Mouse (Mus musculus) heart, adult 2 months (tissue): ENCODE measurements around the gene Fhl2. TPM values are rescaled to one million over a fixed set of nuclear protein-coding genes. Genes with fewer than 3 reads are reported as not detected.

Source experiments
- DNase-seq, 2 experiments: peaks; one replicate each; pipeline ENCODE4 v3.0.0; 2021
- H3K27ac ChIP-seq: fragments of 200-600 bp; 2 replicates; pipeline ENCODE4 v1.8.1; 2022
- H3K27me3 ChIP-seq: fragments of 200-500 bp; 2 replicates; pipeline ENCODE4 v1.6.1; 2012; ENCODE audit warnings: mild to moderate bottlenecking, low read length, inconsistent platforms, mixed read lengths; ENCODE audit not compliant: control insufficient read depth, insufficient read depth
- H3K36me3 ChIP-seq: fragments of 200-500 bp; 2 replicates; pipeline ENCODE4 v1.6.1; 2012; ENCODE audit warnings: low read length, inconsistent platforms; ENCODE audit not compliant: control insufficient read depth, insufficient read depth
- H3K4me1 ChIP-seq: fragments of 200-500 bp; 2 replicates; pipeline ENCODE4 v1.6.1; 2011; ENCODE audit warnings: low read length; ENCODE audit not compliant: control insufficient read depth, insufficient read depth
- H3K4me3 ChIP-seq: fragments of 200-600 bp; 2 replicates; pipeline ENCODE4 v1.8.1; 2022
- H3K79me2 ChIP-seq: fragments of 200-500 bp; replicated peaks from 2 replicates; pipeline ENCODE4 v1.6.1; 2012; ENCODE audit warnings: mild to moderate bottlenecking, inconsistent platforms, low read length, moderate library complexity, mixed read lengths; ENCODE audit not compliant: control insufficient read depth, insufficient read depth
- H3K9ac ChIP-seq: fragments of 200-500 bp; 2 replicates; pipeline ENCODE4 v1.6.1; 2012; ENCODE audit warnings: low read depth, mild to moderate bottlenecking, control low read depth, inconsistent platforms, low read length, mixed read lengths
- CTCF ChIP-seq: fragments of 200-600 bp; IDR thresholded peaks from 2 replicates; pipeline ENCODE4 v1.8.1; 2022; ENCODE audit warnings: antibody characterized with exemption, mild to moderate bottlenecking, moderate library complexity
- EP300 ChIP-seq: fragments of 200-500 bp; IDR thresholded peaks from 2 replicates; pipeline ENCODE4 v1.6.1; 2011; ENCODE audit warnings: low read depth, low read length, control low read depth; ENCODE audit not compliant: insufficient read depth
- POLR2A ChIP-seq: fragments of 200-500 bp; IDR thresholded peaks from 2 replicates; pipeline ENCODE4 v1.6.1; 2011; ENCODE audit warnings: mild to moderate bottlenecking, low read depth, low read length, control low read depth; ENCODE audit not compliant: insufficient read depth
- WGBS: fragments of 180-500 bp; shearing (Covaris S2); methylation state at CpG from one replicate; pipeline ENCODE4 v1.1.7; 2018; 5-methylcytosine and 5-hydroxymethylcytosine counted together
- intact Hi-C: fragments of 180-260 bp; cut with DNase I; formaldehyde crosslinking; loops from one replicate; pipeline ENCODE4 v1.15.1; 2025
- polyA plus RNA-seq: library from polyadenylated mRNA; depleted of rRNA; stranded (reverse); fragments of >200 nt; gene quantifications from 2 replicates; pipeline ENCODE4 v1.2.3, GENCODE M21; 2012
- total RNA-seq, 2 experiments: library from RNA; stranded (reverse); gene quantifications; 2 replicates each; pipeline ENCODE4 v1.2.3; 2021

Gene Fhl2
- total and polyA plus RNA-seq, 3 experiments, result 1,721 to 1,853 (median 1,764) TPM

GRCm38 (mm10) chr1:43173283-43174226, 23.2 kb downstream of the Fhl2 start:
- Histone ChIP-seq H3K36me3 (peaks cover 65% of the 10 kb centered on the region), H3K9ac (peak overlapping the region; percentile 46), H3K4me1 (peaks cover 12% of the 10 kb centered on the region), H3K27ac (peak overlapping the region; percentile 10), H3K27me3 (no peaks in the 10 kb centered on the region), H3K4me3 (no peak overlapping the region), H3K79me2 (no peaks in the 10 kb centered on the region; the same call in 1 of the 2 replicates)
- intact Hi-C loops, result no loop called here
- whole genome bisulfite sequencing, result 27% methylated on average over 7 of the region's 7 CpGs
- TF ChIP-seq EP300 (peak; percentile 81), CTCF (no peak), POLR2A (0 out of 2 replicates have a peak, but pooled peaks have one; percentile 44)
- DNase-seq, result no peak

DNA sequence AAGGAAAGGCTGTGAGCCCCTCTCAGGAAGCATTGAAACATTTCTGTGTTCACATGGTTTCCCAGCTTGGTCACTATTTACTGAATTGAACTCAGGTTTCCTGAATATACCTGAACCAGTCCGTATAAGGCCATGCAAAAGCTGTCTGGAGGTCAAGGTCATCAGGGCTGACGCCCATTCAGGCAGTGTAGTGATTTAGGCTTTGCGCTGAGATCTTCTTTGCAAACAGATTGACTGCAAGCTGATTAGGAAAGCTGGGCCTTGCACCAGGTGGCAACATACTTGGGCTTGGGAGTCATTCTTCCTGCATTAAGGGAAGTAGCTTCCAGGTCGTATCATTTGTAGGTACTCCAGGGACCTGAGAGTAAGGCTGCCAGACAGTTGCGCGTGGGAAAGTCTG, 25.0 kb downstream of the Fhl2 start:
- Histone ChIP-seq H3K27me3 (no peaks in the 10 kb centered on the region), H3K27ac (peak overlapping the region; percentile 43; the same call in 1 of the 2 replicates), H3K79me2 (no peaks in the 10 kb centered on the region), H3K4me1 (peaks cover 10% of the 10 kb centered on the region), H3K4me3 (no peak overlapping the region), H3K36me3 (peaks cover 54% of the 10 kb centered on the region), H3K9ac (no peak overlapping the region)
- TF ChIP-seq POLR2A (0 out of 2 replicates have a peak, but pooled peaks have one; percentile 8), CTCF (no peak), EP300 (peak; percentile 52)
- intact Hi-C loops, result no loop called here
- WGBS, result 48% methylated on average over 6 of the region's 6 CpGs
- no peak for DNase-seq

DNA sequence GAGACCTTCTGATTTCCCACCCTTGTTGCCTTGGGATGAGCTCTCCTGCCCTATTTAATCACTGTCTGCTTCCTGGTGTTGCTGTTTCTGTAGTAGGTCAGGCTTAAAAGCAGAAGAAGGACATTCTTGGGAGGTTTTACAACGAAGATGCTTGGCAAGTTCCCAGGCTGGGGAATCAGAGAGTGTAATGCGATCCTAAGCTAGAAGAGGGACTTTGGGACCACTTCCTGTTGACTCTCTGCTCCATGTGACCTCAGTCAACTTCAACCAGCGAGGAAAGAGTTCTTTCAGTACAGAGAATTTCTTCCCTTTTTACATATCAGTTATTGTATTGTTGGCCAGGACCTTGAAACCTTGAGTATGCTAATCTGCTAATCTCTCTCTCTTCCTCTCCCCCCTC, 25.7 kb downstream of the Fhl2 start:
- no peak overlapping the region for H3K9ac ChIP-seq
- intact Hi-C loops, result no loop called here
- TF ChIP-seq EP300, result no peak
- no peak for TF ChIP-seq CTCF
- TF ChIP-seq POLR2A, result peak; percentile 14; the same call in 1 of the 2 replicates

DNA sequence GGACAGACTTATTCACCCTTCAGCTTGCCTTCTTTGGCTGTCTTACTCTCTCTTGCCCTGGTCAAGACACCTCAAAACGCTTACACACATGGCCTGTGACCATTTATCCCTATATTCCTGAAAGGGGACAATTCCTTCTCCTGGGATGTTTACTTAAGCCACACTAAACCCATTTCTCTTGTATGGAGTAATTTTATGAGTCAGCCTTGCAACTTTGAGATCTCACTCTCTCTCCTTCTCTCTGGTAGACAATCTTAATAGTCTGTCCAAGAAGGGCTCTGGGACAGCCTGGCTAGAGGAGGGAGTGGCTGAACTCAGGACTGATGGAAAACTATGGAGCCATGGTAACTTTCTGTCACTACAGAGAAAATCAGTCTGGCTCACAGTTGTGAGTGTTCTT, 27.1 kb downstream of the Fhl2 start:
- Histone ChIP-seq H3K4me1 (peaks cover 10% of the 10 kb centered on the region), H3K9ac (peak overlapping the region; percentile 34; the same call in 1 of the 2 replicates), H3K27ac (peak overlapping the region; percentile 44), H3K27me3 (no peaks in the 10 kb centered on the region), H3K79me2 (no peaks in the 10 kb centered on the region), H3K4me3 (no peak overlapping the region), H3K36me3 (peaks cover 38% of the 10 kb centered on the region)
- intact Hi-C loops, result no loop called here
- DNase-seq, result no peak
- TF ChIP-seq EP300, result 0 out of 2 replicates have a peak, but pooled peaks have one; percentile 13
- peak; percentile 8; the same call in 1 of the 2 replicates for TF ChIP-seq POLR2A
- TF ChIP-seq CTCF, result no peak
- WGBS, result 63% methylated on average over 1 of the region's 1 CpGs

More for the DNA sequence above, 25.7 kb downstream of the Fhl2 start:
- no peak overlapping the region for H3K27ac ChIP-seq
- H3K4me3 ChIP-seq, result no peak overlapping the region
- H3K79me2 ChIP-seq, result no peaks in the 10 kb centered on the region
- H3K27me3 ChIP-seq, result no peaks in the 10 kb centered on the region
- DNase-seq, result no peak
- peaks cover 10% of the 10 kb centered on the region for H3K4me1 ChIP-seq
- peaks cover 50% of the 10 kb centered on the region for H3K36me3 ChIP-seq
- 18% methylated on average over 3 of the region's 3 CpGs for WGBS

DNA sequence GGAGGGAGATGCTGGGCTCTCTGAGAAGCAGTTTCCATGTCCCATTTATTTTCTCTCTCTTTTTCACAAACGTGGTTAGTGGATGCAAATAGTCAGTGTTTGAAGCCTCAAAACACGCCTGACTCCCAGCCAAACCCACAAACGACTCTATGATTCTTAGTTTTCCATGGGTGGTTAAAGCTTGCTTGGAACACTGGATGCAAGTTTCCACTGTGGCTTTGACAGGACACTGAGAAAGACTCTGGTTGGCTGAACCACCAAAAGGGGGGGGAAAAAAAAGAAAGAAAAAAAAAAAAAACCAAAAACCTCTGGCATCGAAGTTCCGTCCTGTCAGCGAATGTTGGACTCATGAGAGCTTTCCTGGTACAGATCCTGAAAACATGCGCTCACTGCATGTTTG, 27.6 kb downstream of the Fhl2 start:
- H3K4me3 ChIP-seq, result no peak overlapping the region
- no peaks in the 10 kb centered on the region for H3K27me3 ChIP-seq
- 53% methylated on average over 7 of the region's 7 CpGs for WGBS
- TF ChIP-seq POLR2A (no peak; the same call in 1 of the 2 replicates), CTCF (no peak), EP300 (no peak)
- no peak for DNase-seq
- H3K79me2 ChIP-seq, result no peaks in the 10 kb centered on the region
- intact Hi-C loops, result no loop called here
- H3K4me1 ChIP-seq, result peaks cover 10% of the 10 kb centered on the region
- H3K27ac ChIP-seq, result peak overlapping the region; percentile 49
- no peak overlapping the region; the same call in 1 of the 2 replicates for H3K9ac ChIP-seq
- peaks cover 35% of the 10 kb centered on the region for H3K36me3 ChIP-seq
